ENCODE assay signal across 14 mouse cellular contexts in the genomic region with DNA sequence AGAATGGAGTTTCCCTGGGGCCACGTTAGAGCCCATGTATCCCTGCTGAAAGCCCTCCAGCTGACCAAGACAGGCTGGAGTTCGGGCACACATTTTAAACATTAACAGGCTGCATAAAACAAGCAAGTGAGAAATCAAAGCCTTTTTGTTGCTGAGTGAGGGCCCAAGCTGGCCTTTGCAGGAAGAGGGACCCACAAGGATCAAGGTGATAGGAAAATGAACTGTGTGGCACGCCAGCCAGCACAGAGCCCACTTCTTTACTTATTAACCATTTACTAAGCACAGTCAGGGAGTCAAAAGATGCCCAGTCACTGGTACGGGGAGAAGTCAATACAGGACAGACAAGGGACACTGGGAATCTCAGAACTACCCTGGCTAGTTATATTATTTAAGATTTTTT.
DNase-seq lines count a peak whose midpoint lies in the region; ATAC-seq and TF ChIP-seq lines count a peak whose summit lies in the region.
"Had no signal": no experiment of that assay in that cellular context is flagged by ENCODE, and none has a peak within 500 bp of the region (broad histone marks: within the 10 kb centered on the region; RNA-seq: fewer than 3 reads in every experiment).

No protein-coding gene starts in this region.

- POLR2A ChIA-PET in Patski (lab: Charles Lee): interaction anchor here (0.5 to 1.6 kb wide), 3 partner anchors 14 to 341 kb away, joined by 3 read pairs; no protein-coding TSS in a partner anchor

- CTCF ChIA-PET in Patski (lab: Charles Lee): interaction anchor here (1.8 kb wide), 1 partner anchor 17 kb away, joined by 4 read pairs; no protein-coding TSS in a partner anchor

- no peak for TF ChIP-seq POLR2A in kidney, adult 2 months (IDR thresholded peaks at IDR 0.05; ENCODE audit: low read depth, low read length)

- TF ChIP-seq CTCF in Patski (IDR thresholded peaks at IDR 0.05): no peak
- TF ChIP-seq CTCF in kidney, adult 2 months (conservative IDR thresholded peaks at IDR 0.05; ENCODE audit: insufficient read depth, insufficient read length, low read depth, low read length): no peak

- in situ Hi-C loops in Patski (cut with MboI; ENCODE audit: low pct_unique_long_range_greater_than_20kb): no loop called here

- no peak for DNase-seq in heart, embryonic 10.5 days (ENCODE audit: low spot score)
- no peak for DNase-seq in heart, adult 11 months
- no peak for DNase-seq in Patski (ENCODE audit: low read depth, low spot score)
- peak; percentile 77 for DNase-seq in kidney, adult 2 months
- no peak for DNase-seq in T-cell, adult 2 months (ENCODE audit: low spot score)
- no peak for DNase-seq in embryo, embryonic 11 days
- DNase-seq: adrenal gland, postnatal 25 days; cerebellum, adult 2 months; gastrocnemius, adult 2 months had no signal

- peak; percentile 70 for ATAC-seq in Patski
- ATAC-seq in liver, embryonic 12.5 days: no peak; the same call in 1 of the 2 replicates
- ATAC-seq in granulocyte monocyte progenitor cell, adult 5-6 weeks (replicated peaks; ENCODE audit: poor library complexity, severe bottlenecking): no peak

- no peaks in the 10 kb centered on the region for H3K9me3 ChIP-seq in heart, embryonic 10.5 days
- no peaks in the 10 kb centered on the region for H3K9me3 ChIP-seq in liver, embryonic 12.5 days (replicated peaks)
- H3K9me3 ChIP-seq: embryonic facial prominence, embryonic 15.5 days; limb, embryonic 13.5 days; megakaryocyte, embryonic 14.5 days had no signal

- WGBS in heart, embryonic 10.5 days: 52% methylated on average over 4 of the region's 4 CpGs
- WGBS in kidney, adult 2 months: 37% methylated on average over 4 of the region's 4 CpGs
- 36% methylated on average over 4 of the region's 4 CpGs for WGBS in liver, embryonic 12.5 days (ENCODE audit: insufficient replicate concordance)

- H3K36me3 ChIP-seq in heart, embryonic 10.5 days: no peaks in the 10 kb centered on the region
- no peaks in the 10 kb centered on the region for H3K36me3 ChIP-seq in kidney, adult 2 months (ENCODE audit: control insufficient read depth, insufficient read depth, low read length)
- no peaks in the 10 kb centered on the region for H3K36me3 ChIP-seq in liver, embryonic 12.5 days
- H3K36me3 ChIP-seq: embryonic facial prominence, embryonic 15.5 days; limb, embryonic 13.5 days had no signal

- peaks cover 37% of the 10 kb centered on the region for H3K4me1 ChIP-seq in heart, embryonic 10.5 days
- peaks cover 19% of the 10 kb centered on the region for H3K4me1 ChIP-seq in kidney, adult 2 months (ENCODE audit: control insufficient read depth, insufficient read depth, low read length)
- 0 out of 2 replicates have a peak, but pooled peaks cover 6% of the 10 kb centered on the region for H3K4me1 ChIP-seq in liver, embryonic 12.5 days
- H3K4me1 ChIP-seq: megakaryocyte, embryonic 14.5 days had no signal

- H3K27ac ChIP-seq in heart, embryonic 10.5 days: peak overlapping the region; percentile 59; the same call in 1 of the 2 replicates
- H3K27ac ChIP-seq in kidney, adult 2 months (ENCODE audit: insufficient read depth, low read depth, low read length): peak overlapping the region; percentile 71
- H3K27ac ChIP-seq in liver, embryonic 12.5 days: 0 out of 2 replicates have a peak overlapping the region, but pooled peaks have one; percentile 21
- H3K27ac ChIP-seq: embryonic facial prominence, embryonic 15.5 days; gastrocnemius, adult 2 months had no signal

- no peak overlapping the region for H3K4me3 ChIP-seq in heart, embryonic 10.5 days
- H3K4me3 ChIP-seq in kidney, adult 2 months (ENCODE audit: insufficient read depth, low read depth, low read length): no peak overlapping the region
- H3K4me3 ChIP-seq in liver, embryonic 12.5 days: no peak overlapping the region
- H3K4me3 ChIP-seq: embryonic facial prominence, embryonic 15.5 days; gastrocnemius, adult 2 months; limb, embryonic 13.5 days; megakaryocyte, embryonic 14.5 days had no signal

- no peak overlapping the region for H3K9ac ChIP-seq in liver, embryonic 12.5 days
- H3K9ac ChIP-seq: embryonic facial prominence, embryonic 15.5 days; limb, embryonic 13.5 days had no signal

- no peak overlapping the region for H3K4me2 ChIP-seq in liver, embryonic 12.5 days
- H3K4me2 ChIP-seq: embryonic facial prominence, embryonic 15.5 days; limb, embryonic 13.5 days had no signal

- H3K27me3 ChIP-seq in heart, embryonic 10.5 days (ENCODE audit: insufficient read depth, poor library complexity, severe bottlenecking): no peaks in the 10 kb centered on the region
- no peaks in the 10 kb centered on the region for H3K27me3 ChIP-seq in Patski
- no peaks in the 10 kb centered on the region for H3K27me3 ChIP-seq in kidney, adult 2 months (replicated peaks; ENCODE audit: control insufficient read depth, insufficient read depth, low read length)
- H3K27me3 ChIP-seq in liver, embryonic 12.5 days (replicated peaks): no peaks in the 10 kb centered on the region
- H3K27me3 ChIP-seq: embryonic facial prominence, embryonic 15.5 days; limb, embryonic 13.5 days had no signal

Comparison
In these comparisons a context has a peak if more than half of its experiments do, and no peak if none do; other contexts are left out.
1. H3K27ac ChIP-seq: peak in every context shown above with its lines; median percentile 71 in kidney, adult 2 months; 59 in heart, embryonic 10.5 days; 21 in liver, embryonic 12.5 days.